Mouse (Mus musculus): ENCODE results near the gene Tmem205. TPM values are rescaled to one million over a fixed set of nuclear protein-coding genes. Genes with fewer than 3 reads are reported as not detected.
A peak's percentile ranks its signal among the peaks of the same experiment; 100 is the strongest.

The Tmem205 gene
- total RNA-seq, 1 experiment from 2014 or later, result 14.1 TPM

DNA sequence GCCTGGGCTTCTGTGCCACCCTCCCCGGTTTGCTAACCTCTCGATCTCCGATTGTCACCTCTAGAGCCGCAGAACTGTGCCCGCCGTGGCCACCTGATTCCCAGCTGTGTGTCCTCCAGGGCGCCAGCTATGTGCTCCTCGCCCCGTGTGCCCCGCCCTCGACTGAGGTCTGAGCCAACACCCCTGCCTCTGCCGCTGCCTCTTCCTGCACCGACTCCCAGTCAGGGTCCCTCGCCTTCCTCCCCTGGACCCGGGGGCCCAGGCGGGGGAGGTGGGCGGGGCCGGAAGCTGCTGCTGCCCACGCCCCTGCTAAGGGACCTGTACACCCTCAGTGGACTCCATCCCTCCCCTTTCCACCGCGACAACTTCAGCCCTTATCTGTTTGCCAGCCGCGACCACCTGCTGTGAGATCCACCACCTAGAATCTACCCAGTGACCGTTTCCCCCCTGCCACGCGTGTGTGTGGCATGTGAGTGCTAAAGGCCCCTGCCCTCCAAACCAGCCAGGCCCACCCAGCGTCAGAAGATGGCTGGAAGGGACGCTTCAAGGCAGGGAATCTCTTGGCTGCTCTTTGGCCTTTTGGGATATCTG, 20.3 kb upstream of the Tmem205 start:
- ATAC-seq (replicated peaks; ENCODE audit: low read depth, poor library complexity, severe bottlenecking), result peak; percentile 55

DNA sequence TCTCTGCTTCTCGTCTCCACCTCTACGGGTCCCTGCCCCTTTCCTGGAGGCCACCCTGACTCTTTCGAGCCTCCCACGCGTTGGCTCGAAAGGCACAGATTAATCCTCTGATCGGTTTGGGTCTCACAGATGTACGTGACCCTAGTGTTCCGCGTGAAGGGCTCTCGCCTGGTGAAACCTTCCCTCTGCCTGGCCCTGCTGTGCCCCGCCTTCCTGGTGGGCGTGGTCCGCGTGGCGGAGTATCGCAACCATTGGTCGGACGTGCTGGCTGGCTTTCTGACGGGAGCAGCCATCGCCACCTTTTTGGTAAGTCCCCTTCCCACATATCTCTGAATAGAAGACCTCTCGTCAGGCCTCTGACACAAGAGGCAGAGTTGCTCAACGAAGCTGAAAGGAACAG, 16.9 kb upstream of the Tmem205 start:
- peak; percentile 17; the same call in 1 of the 2 replicates for ATAC-seq (replicated peaks; ENCODE audit: low read depth, poor library complexity, severe bottlenecking)

- ATAC-seq (replicated peaks; ENCODE audit: low read depth, poor library complexity, severe bottlenecking), result no peak
These were observed 16.3 kb upstream of the Tmem205 start for GRCm38 (mm10) chr9:21943638-21944037.

DNA sequence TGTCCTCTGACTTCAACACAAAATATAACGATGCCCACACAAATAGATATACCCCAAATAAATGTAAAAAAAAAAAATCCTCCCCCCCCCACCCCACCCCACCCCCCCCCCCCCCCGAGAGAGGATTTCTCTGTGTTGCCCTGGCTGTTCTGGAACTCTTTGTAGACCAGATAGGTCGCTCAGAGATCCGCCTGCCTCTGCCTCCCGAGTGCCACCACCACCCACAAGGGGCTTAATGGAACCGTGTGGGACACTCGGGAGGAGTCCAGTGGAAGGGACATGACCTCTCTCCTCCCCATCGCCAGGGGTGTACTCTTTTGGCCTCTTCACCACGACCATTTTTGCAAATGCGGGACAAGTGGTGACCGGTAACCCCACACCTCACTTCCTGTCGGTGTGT, 15.7 kb upstream of the Tmem205 start:
- no peak for ATAC-seq (replicated peaks; ENCODE audit: low read depth, poor library complexity, severe bottlenecking)

DNA sequence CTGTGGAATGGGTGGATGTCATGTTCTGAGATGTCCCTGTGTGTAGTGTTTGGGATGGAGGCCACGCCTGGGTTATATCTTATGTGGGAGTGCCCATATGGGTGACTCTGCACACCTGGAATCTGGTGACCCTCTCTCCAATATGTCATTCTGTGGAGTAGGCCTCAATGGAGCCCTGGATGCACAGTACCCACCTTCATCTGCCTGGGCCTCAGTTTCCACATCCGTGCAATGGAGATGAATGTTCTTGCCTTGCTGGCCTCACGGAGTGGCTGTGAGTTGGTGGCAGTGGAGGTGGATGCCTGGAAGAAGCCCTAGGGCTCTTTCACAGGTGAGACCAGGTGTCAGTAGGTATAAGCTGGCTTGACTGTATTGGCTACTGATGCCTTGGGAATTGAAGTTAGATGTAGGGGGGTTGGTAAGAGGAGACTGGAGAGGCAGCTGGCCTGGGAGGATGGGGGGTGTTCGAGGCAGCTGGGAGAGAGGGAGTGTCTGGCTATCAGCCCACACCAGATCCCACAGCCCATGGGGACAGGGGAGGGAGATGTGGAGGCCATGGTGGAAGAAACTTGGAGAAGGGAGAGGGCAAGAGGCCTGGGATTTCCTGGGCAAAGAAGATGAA, 11.0 kb upstream of the Tmem205 start:
- ATAC-seq (replicated peaks; ENCODE audit: low read depth, poor library complexity, severe bottlenecking), result no peak

- ATAC-seq (replicated peaks; ENCODE audit: low read depth, poor library complexity, severe bottlenecking), result no peak
These were observed 10.4 kb upstream of the Tmem205 start for GRCm38 (mm10) chr9:21937711-21938175.

GRCm38 (mm10) chr9:21936692-21937570, 9.6 kb upstream of the Tmem205 start, which contains the start of gene Plppr2:
TSS of gene Plppr2 (plus strand) at chr9:21937033.
- peak; percentile 99 for ATAC-seq (replicated peaks; ENCODE audit: low read depth, poor library complexity, severe bottlenecking)

- ATAC-seq (replicated peaks; ENCODE audit: low read depth, poor library complexity, severe bottlenecking), result no peak
These were observed 8.2 kb upstream of the Tmem205 start for GRCm38 (mm10) chr9:21935466-21936131.

DNA sequence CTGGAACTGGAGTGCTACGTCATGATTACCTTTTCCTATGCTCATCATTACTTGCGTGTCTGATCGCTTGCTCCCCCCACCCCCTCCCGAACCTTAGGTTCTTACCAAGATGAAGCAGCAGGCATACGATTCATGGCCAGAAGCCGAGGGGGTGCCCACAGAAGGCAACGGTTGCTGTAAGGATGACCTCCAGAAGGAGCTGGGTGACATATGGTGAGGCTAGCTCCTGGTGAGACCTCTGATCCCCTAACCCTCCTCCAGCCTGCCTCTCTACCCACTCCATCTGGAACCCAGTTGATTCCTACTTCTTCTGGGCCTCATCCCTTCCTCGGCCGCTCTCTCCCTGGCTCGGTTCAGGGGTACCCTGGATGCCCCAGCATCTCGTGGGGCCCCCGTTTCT, 6.7 kb upstream of the Tmem205 start:
- ATAC-seq (replicated peaks; ENCODE audit: low read depth, poor library complexity, severe bottlenecking), result no peak

DNA sequence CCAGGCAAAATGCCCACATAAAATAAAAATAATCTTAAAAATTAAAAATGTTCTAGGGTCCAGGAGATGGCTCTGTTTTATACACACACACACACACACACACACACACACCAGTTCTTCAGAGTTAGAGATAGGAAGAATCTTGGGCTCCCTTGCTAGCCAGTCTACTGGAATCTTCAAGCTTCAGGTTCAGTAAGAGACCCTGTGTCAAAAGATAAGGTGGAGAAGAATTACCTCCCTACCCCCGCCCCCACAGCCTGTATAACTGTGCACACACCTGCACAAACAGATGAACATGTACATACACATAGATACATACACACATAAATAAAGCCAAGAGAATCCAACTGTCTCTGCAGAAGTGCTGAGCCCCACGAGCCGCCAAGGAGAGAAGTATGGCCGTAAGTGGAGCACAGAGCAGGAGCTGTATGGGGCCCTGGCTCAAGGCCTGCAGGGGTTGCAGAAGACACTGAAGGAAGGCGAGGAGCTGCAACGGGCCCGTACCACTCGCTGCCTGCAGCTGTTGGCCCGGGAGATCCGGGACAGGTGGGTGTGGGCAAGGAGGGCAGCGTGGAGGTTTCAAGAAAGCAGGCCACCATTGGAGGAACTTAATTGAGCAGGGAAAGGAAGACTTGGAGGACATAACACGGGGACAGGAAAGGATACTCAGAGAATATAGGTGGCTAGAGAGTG, 5.2 kb upstream of the Tmem205 start:
- no peak for ATAC-seq (replicated peaks; ENCODE audit: low read depth, poor library complexity, severe bottlenecking)

DNA sequence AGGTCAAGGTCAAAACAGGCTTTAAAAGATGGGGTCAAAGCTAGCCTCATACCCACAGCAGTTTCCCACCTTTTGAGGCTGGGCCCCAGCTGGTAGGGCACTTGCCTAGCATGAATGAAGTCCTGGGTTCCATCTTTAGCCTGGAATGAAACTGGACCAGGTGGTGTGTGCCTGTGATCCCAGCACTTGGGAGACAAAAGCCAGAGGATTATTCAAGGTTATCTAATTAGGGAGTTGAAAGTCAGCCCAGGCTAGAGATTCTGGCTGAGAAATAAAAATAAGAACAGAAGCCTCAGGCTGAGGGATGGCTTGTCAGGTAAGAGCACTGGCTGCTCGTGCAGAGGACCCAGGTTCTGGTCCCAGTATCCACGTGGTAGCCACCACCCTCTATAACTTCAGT, 4.7 kb upstream of the Tmem205 start:
- no peak for ATAC-seq (replicated peaks; ENCODE audit: low read depth, poor library complexity, severe bottlenecking)

GRCm38 (mm10) chr9:21929208-21929607, 1.9 kb upstream of the Tmem205 start:
- ATAC-seq (replicated peaks; ENCODE audit: low read depth, poor library complexity, severe bottlenecking), result no peak

DNA sequence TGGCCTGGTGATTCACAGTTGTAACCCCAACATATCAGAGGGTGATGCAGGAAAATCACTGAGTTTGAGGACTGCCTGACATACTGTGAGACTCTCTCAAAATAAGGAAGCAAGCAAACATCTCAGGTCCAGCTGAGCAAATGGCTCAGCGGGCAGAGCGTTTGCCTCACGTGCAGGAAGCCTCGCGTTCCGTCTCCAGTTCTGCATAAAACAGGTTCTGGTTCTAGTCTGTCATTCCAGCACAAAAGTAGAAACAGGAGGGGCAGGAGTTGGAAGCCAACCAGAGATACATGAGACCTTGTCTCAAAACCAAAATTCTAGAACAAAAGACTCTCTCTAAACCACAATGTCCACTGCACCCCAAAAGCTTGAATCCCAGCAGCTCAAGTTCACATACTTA, 572 bp downstream of the Tmem205 start:
- ATAC-seq (replicated peaks; ENCODE audit: low read depth, poor library complexity, severe bottlenecking), result no peak

DNA sequence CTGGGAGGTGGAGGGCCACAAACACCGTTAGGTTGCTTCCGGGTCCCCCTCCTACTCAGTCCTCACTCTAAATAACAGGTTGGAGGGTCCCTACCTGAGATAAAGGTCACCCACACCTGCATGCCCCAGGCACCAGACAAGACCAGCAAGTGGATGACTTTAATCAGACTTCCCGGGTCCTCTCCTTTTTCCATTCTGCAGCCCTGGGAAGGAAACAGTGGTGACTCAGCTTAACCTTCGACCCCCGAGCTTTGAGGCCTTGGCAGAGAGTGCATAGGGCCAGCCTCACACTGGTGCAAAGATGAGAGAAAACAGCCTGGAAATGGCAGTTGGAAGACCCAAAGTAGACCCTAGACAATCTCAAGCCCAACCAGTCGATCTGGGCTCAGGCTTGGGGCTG, 1.2 kb downstream of the Tmem205 start:
- ATAC-seq (replicated peaks; ENCODE audit: low read depth, poor library complexity, severe bottlenecking), result no peak

- no peak for ATAC-seq (replicated peaks; ENCODE audit: low read depth, poor library complexity, severe bottlenecking)
These were observed 1.9 kb downstream of the Tmem205 start for GRCm38 (mm10) chr9:21925506-21925905.

DNA sequence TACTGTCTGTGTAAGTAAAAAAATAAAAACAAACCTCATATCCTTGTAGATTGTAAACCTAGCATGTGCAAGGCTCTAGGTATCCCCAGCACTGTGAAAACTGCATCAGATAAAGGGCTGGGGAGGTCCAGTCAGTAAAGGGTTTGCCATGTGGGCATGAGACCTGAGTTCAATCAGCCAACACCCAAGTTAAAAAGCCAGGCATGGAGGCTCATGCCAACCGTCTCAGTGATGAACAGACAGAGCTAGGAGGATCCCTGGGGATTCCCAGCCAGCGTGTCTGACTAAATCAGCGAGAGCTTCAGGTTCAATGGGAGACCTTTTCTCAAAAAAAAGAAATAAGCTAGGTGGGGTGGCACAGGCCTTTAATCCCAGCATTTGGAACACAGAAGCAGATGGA, 2.3 kb downstream of the Tmem205 start:
- no peak for ATAC-seq (replicated peaks; ENCODE audit: low read depth, poor library complexity, severe bottlenecking)

DNA sequence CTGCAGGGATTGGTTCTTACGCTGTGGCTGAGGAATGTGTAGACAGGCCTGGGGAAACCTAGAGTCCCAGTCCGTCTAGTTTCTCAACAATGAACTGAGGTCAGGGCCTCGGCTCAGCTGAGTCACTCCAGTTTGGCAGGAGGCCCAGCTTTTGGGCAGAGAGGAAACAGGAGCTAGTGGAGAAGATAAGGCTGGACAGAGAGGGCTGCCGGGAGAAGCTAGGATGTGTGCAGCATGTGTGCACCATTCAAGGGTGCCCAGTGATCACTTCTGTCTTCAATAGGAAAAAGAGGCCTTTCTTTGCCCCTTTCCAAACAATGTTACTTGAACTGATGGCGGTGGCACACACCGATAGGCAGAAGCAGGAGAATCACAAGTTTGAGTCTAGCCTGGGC, 3.3 kb downstream of the Tmem205 start:
- peak; percentile 81 for ATAC-seq (replicated peaks; ENCODE audit: low read depth, poor library complexity, severe bottlenecking)

DNA sequence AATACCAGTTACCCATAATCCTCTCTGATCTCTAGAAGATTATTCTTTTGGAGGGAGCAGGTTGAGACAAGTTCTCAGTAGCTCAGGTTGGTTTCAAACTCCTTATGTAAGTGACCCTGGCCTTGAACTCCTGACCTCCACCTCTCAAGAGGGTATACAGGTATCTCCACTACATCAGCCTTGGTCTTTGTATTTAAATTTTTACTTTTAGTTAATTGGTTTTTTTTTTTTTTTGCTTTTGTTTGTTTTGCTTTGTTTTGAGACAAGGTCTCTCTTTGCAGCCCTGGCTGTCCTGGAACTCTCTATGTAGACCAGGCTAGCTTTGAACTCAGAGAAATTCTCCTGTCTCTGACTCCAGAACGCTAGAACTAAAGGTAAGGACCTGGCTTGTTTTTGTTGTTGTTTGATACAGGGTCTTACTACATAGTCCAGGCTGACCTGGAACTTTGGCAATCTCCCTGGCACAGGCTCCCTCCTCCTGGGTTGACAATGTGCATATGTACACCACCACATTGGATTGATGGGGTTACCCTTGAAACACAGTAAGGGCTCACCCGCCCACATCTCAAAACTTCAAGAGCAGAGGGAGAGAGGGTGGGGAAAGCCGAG, 3.8 kb downstream of the Tmem205 start:
- no peak for ATAC-seq (replicated peaks; ENCODE audit: low read depth, poor library complexity, severe bottlenecking)

- ATAC-seq (replicated peaks; ENCODE audit: low read depth, poor library complexity, severe bottlenecking), result no peak
These were observed 4.3 kb downstream of the Tmem205 start for GRCm38 (mm10) chr9:21923036-21923435.
